Mouse (Mus musculus): Measurements from ENCODE around the gene Mapre3. TPM values are rescaled to one million over a fixed set of nuclear protein-coding genes. Genes with fewer than 3 reads are reported as not detected.

Mapre3 gene
- polyA plus RNA-seq, 1 experiment from 2014 or later: 38.2 TPM

GRCm38 (mm10) chr5:30914849-30915248 is 100.4 kb downstream of the Mapre3 start:
- peaks cover 2% of the 10 kb centered on the region; the same call in 1 of the 2 replicates for H3K4me1 ChIP-seq (replicated peaks; ENCODE audit: control insufficient read depth, insufficient read depth, low read length)
- ATAC-seq (ENCODE audit: low FRiP score) (no peak), DNase-seq (ENCODE audit: low spot score) (no peak)
- no peaks in the 10 kb centered on the region for H3K36me3 ChIP-seq (ENCODE audit: control insufficient read depth, insufficient read depth, low read length)
- H3K27ac ChIP-seq (ENCODE audit: low read depth, low read length): no peak overlapping the region
- no peaks in the 10 kb centered on the region for H3K27me3 ChIP-seq (ENCODE audit: control insufficient read depth, insufficient read depth, low read length)
- WGBS: 69% methylated on average over 6 of the region's 6 CpGs
- H3K4me2 ChIP-seq (replicated peaks; ENCODE audit: low read depth, low read length): peak overlapping the region; percentile 24
- no peak overlapping the region for H3K9ac ChIP-seq (ENCODE audit: low read depth, low read length)
- peak overlapping the region; percentile 28 for H3K4me3 ChIP-seq (ENCODE audit: low read depth, low read length)
- H3K9me3 ChIP-seq (ENCODE audit: control insufficient read depth, low read length): no peaks in the 10 kb centered on the region

- 69% methylated on average over 9 of the region's 9 CpGs for WGBS
- Histone ChIP-seq H3K27me3 (ENCODE audit: control insufficient read depth, insufficient read depth, low read length) (no peaks in the 10 kb centered on the region), H3K36me3 (ENCODE audit: control insufficient read depth, insufficient read depth, low read length) (no peaks in the 10 kb centered on the region), H3K4me2 (replicated peaks; ENCODE audit: low read depth, low read length) (peak overlapping the region; percentile 24), H3K9me3 (ENCODE audit: control insufficient read depth, low read length) (no peaks in the 10 kb centered on the region), H3K9ac (ENCODE audit: low read depth, low read length) (no peak overlapping the region), H3K4me3 (ENCODE audit: low read depth, low read length) (peak overlapping the region; percentile 0; the same call in 1 of the 2 replicates), H3K4me1 (replicated peaks; ENCODE audit: control insufficient read depth, insufficient read depth, low read length) (peaks cover 2% of the 10 kb centered on the region; the same call in 1 of the 2 replicates), H3K27ac (ENCODE audit: low read depth, low read length) (0 out of 2 replicates have a peak overlapping the region, but pooled peaks have one; percentile 4)
- ATAC-seq (ENCODE audit: low FRiP score): peak; percentile 25
- DNase-seq (ENCODE audit: low spot score): no peak
Observed at GRCm38 (mm10) chr5:30915456-30915855, 101.0 kb downstream of the Mapre3 start.

Other genes with a start within 250 kb of the Mapre3 start
- gene Kcnk3, start 226.5 kb upstream of the Mapre3 start, polyA plus RNA-seq (2014; fragmentation: Nextera tagmentation; extraction: Ambion mirVana): 0.65 and 0.66 TPM in 2 replicates
- 25.2 and 28.8 TPM in 2 replicates for gene Slc35f6, start 166.7 kb upstream of the Mapre3 start, polyA plus RNA-seq (2014; fragmentation: Nextera tagmentation; extraction: Ambion mirVana)
- gene Cenpa, start 147.9 kb upstream of the Mapre3 start, polyA plus RNA-seq (2014; fragmentation: Nextera tagmentation; extraction: Ambion mirVana): 324 and 338 TPM in 2 replicates
- gene Dpysl5, start 103.1 kb upstream of the Mapre3 start, polyA plus RNA-seq (2014; fragmentation: Nextera tagmentation; extraction: Ambion mirVana): 86.1 and 90.1 TPM in 2 replicates
- 33.3 and 37.1 TPM in 2 replicates for gene Tmem214, start 53.4 kb downstream of the Mapre3 start, polyA plus RNA-seq (2014; fragmentation: Nextera tagmentation; extraction: Ambion mirVana)
- 21.5 and 24.0 TPM in 2 replicates for gene Agbl5, start 74.1 kb downstream of the Mapre3 start, polyA plus RNA-seq (2014; fragmentation: Nextera tagmentation; extraction: Ambion mirVana)
- gene Ost4, start 93.1 kb downstream of the Mapre3 start, polyA plus RNA-seq (2014; fragmentation: Nextera tagmentation; extraction: Ambion mirVana): 335 and 338 TPM in 2 replicates
- gene Emilin1, start 98.8 kb downstream of the Mapre3 start, polyA plus RNA-seq (2014; fragmentation: Nextera tagmentation; extraction: Ambion mirVana): 46.0 and 48.5 TPM in 2 replicates
- gene Khk, start 106.8 kb downstream of the Mapre3 start, polyA plus RNA-seq (2014; fragmentation: Nextera tagmentation; extraction: Ambion mirVana): 4.2 and 7.8 TPM in 2 replicates
- 6.9 and 7.6 TPM in 2 replicates for gene Cgref1, start 130.9 kb downstream of the Mapre3 start, polyA plus RNA-seq (2014; fragmentation: Nextera tagmentation; extraction: Ambion mirVana)
- 96.7 and 99.1 TPM in 2 replicates for gene Preb, start 145.7 kb downstream of the Mapre3 start, polyA plus RNA-seq (2014; fragmentation: Nextera tagmentation; extraction: Ambion mirVana)
- not detected in 2 replicates for gene Tcf23, start 154.0 kb downstream of the Mapre3 start, polyA plus RNA-seq (2014; fragmentation: Nextera tagmentation; extraction: Ambion mirVana)
- 111 and 117 TPM in 2 replicates for gene Atraid, start 233.7 kb downstream of the Mapre3 start, polyA plus RNA-seq (2014; fragmentation: Nextera tagmentation; extraction: Ambion mirVana)
- 6.3 and 7.6 TPM in 2 replicates for gene Slc5a6, start 234.3 kb downstream of the Mapre3 start, polyA plus RNA-seq (2014; fragmentation: Nextera tagmentation; extraction: Ambion mirVana)
- gene Cad, start 240.1 kb downstream of the Mapre3 start, polyA plus RNA-seq (2014; fragmentation: Nextera tagmentation; extraction: Ambion mirVana): 19.7 and 19.8 TPM in 2 replicates

Measured in hindbrain, embryonic 11.5 days (tissue).